Mouse (Mus musculus) right cerebral cortex, adult 18-20 months (tissue): ENCODE results near the gene Thop1.
A peak's percentile ranks its signal among the peaks of the same experiment; 100 is the strongest.
"Not testable (repeated sequence)": the region's sequence is repeated elsewhere in the genome, so short reads cannot be mapped to it uniquely, and the experiment has no call there.

ENCODE experiments used
- DNase-seq: peaks from one replicate; pipeline ENCODE4 v3.0.0; 2022; ENCODE audit warnings: mixed read lengths

Thop1 gene

GRCm38 (mm10) chr10:81058896-81059295, 10.9 kb upstream of the Thop1 start:
- no peak for DNase-seq

- peak; percentile 100 for DNase-seq
Measured at GRCm38 (mm10) chr10:81059603-81060543, 10.0 kb upstream of the Thop1 start, which contains the start of gene Sgta. Gene Sgta (minus strand): TSS chr10:81060181.

DNA sequence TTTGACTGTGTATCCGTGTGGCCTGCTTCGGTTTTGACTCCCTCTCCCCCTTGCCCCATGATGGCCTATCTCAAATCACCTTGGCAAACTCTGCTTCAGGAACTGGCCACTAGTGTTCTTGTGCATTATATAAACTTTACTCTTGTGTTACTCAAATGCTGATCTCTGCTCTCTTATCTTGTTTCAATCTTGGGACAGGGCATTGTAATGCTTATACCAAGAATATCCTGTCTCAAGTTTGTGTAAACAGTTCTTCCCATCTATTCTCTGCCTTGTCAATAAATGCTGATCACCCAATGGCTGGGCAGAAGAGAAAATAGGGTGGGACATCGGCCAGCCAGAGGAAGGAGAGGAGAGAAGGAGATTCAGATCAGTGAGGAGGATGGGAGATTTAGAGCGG, 7.1 kb upstream of the Thop1 start:
- DNase-seq, result no peak

GRCm38 (mm10) chr10:81064519-81064918, 5.3 kb upstream of the Thop1 start:
- DNase-seq, result not testable (repeated sequence)

DNA sequence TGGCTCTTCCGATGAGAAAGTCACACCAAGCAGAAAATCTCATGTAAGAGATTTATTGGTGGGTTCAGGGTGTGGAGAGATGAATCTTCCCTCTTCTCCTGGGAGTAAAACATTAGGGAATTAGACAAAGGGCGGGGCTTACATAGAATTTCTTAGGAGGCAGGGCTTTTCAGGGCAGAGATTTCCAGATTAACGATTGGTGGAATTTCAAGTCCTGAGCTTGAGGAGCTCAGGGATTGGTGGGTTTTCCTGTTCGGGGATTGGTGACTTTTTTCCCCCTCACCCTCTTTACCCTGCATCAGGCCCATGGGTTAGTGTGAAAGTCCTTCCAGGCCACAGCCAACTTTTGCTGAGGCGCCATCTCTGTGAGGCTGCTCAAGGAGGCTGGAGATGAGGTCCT, 1.1 kb upstream of the Thop1 start:
- DNase-seq, result no peak

DNA sequence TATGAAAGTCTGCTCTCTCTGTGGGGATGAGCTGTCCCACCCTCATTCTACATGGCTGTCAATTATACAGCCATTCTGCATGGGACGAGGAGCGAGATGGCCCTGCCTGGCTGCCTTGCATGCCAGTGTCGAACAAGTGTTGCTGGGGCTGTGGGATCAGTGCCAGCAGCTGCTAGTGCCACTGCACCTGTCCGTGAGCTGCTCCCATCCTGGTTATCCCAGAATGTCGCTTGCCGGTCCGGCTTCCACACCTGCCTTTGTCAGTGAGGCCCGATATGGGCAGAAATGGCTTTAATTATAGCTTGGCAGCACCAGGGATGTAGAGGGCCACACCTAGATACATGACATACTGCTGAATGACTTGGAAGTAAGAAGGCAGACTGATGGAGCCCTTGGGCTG, 2.5 kb downstream of the Thop1 start:
- no peak for DNase-seq

DNA sequence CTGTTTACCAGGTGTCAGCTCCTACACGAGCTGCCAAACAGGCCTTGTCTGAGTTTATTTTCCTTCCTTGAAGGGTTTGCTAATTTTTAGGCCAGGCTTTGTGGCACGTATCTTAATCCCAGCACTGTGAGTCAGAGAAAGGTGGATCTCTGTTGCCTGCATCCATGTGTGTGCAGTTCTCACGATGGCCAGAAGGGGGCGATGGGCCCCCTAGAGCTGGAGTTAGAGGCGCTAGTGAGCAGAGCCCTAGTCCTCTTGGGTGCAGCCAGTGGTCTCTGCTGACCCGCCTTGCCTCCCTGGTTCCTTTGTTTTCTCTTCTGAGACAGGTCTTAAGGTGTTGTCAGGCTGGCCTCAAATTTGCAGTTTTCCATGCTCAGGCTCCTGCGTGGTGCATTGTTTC, 3.6 kb downstream of the Thop1 start:
- no peak for DNase-seq

DNA sequence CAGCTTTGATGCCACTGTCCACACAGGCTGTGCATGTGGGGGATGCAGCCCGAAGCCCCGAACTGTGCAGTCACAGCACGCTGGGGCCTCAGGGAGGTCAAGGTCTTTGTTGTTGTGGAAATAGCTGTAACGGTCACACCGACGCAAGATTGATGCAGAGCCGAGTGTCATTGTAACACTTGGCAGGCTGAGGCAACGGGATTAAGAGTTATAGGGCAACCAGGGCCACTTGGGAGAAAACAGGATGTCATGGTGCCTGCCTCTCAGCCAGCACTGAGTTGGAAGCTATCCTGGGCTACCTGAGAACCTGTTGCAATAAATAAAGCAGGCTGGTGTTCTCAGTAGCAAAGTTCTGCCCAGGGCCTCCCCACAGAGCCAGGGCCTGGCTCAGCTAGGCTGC, 5.9 kb downstream of the Thop1 start:
- no peak for DNase-seq

DNA sequence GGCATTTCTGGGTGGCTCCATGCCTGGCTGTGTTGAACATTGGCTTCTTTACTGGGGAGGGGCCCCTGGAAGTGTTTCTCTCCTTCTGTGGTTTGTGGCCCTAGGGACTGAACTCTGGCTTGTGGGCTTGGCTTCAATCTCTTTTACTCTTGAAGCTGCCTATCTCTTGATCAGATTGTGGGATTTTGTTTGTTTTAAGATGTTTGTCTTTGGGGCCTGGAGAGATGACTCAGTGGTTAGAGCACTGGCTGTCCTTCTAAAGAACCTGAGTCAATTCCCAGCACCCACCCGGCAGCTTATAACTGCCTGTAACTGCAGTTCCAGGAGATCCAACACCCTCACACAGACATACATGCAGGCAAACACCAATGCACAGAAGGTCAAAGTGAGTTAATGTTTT, 6.5 kb downstream of the Thop1 start:
- no peak for DNase-seq

GRCm38 (mm10) chr10:81077916-81078315, 8.1 kb downstream of the Thop1 start:
- no peak for DNase-seq

- no peak for DNase-seq
Measured at GRCm38 (mm10) chr10:81080008-81080655, 10.3 kb downstream of the Thop1 start.

DNA sequence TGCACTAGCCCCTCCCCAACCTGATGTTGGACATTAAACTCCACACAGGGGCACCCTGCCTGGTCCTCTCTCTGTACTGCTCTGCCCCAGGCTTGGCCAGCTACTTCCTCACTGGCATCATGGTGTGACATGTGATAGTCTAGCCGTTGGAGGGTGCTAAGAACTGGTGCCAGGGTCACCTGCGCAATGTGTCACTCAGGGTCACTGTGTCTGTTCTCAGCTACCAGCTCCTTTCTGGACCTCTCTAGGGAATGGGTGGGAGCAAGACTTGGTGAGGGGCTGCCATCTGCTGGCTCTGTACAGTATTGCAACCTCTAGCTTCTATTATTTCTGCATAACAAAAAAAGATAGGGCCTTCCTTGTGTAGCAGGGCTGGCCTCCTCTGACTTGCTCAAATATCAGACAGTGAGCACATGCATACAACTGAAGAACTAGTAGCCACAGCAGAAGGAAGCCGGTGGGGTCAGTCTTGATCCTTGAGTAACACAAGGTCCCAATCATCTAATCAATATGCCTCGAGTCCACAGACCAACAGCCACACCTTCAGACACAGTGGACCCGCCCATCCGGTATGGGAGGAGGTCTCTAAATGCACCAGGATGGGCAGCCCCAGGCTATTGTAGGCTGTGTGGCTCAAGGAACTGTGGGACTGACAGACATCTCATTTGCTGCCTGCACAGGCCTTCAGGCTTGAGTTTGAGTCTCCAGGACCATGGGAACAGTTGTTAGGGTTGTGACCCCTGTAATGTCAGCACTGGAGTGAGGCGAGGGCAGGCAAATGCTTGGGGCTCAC, 12.5 kb downstream of the Thop1 start:
- DNase-seq, result peak; percentile 56

- DNase-seq, result no peak
Measured at GRCm38 (mm10) chr10:81087021-81087420, 17.2 kb downstream of the Thop1 start.

- DNase-seq, result no peak
Measured at GRCm38 (mm10) chr10:81089216-81089615, 19.4 kb downstream of the Thop1 start.

DNA sequence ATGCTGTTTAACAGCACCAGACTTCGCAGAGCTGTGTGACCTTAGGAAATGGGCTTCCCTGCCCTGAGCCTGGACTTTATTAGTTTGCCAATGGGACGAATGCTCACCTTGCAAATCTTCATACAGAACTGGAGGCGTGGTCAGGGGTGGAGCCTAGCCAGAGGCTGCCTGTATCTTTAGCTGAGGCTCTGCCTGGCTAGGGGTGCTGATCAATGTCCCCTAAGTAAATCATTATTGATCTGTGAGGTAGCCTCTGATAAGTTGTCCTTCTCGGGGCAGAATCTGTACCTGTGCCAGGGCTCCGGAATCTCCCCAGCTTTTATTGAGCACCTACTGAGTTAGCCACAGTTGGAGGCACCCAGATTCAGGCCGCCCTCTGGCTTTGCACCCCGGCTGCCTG, 20.8 kb downstream of the Thop1 start:
- no peak for DNase-seq

- no peak for DNase-seq
Measured at GRCm38 (mm10) chr10:81092465-81093250, 22.8 kb downstream of the Thop1 start.

GRCm38 (mm10) chr10:81094931-81095678, 25.3 kb downstream of the Thop1 start:
- no peak for DNase-seq

- peak; percentile 96 for DNase-seq
Measured at GRCm38 (mm10) chr10:81105565-81106112, 35.8 kb downstream of the Thop1 start, which contains the start of gene Map2k2. Gene Map2k2 (plus strand): TSS chr10:81105915.

DNA sequence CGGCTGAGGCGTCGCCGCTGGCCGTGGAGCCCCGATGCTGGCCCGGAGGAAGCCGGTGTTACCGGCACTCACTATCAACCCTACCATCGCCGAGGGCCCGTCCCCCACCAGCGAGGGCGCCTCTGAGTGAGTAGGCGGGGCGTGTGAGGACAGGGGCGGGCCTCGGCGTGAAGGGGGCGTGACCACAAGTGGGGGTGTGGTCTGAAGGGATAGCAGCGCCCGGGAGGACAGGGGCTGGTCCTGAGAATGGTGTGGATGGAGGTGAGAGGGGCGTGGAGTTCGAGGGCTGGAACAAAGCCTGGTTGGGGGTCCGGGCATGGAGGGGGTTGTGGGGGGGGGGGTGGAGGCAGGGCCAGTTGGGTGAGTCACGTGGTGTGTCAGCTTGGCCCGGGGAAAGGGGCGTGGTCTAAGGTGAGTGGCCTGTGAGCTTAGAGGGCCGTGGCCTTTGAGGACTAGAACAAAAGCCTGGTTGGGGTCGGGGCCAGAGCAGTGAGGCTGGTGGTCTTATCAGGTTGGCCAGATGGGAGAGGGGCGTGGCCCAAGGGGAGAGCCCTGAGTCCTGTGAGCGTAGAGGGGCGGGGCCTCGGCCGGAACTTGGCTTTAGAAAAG, 36.4 kb downstream of the Thop1 start:
- DNase-seq, result peak; percentile 83

DNA sequence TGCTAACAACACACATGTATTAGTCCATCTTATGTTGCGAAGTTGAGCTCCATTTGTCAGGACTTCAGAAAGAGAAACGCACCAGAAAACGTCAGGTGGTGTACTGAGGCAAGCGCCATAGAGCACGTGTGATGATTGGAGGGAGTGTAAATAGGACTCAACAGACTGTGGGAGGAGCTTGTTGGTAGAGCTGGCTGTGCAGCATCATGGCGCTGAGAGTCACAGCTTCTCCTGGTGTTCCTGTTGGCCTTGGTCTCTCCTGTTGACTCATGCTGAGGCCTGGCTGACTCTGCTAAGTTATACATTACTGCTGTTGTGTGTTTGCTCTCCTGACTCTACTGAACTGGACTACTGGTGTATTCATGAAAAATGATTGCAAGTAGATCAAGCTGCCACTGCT, 43.1 kb downstream of the Thop1 start:
- no peak for DNase-seq

GRCm38 (mm10) chr10:81119625-81120024, 49.8 kb downstream of the Thop1 start:
- DNase-seq, result no peak
